ENCODE assay signal across 25 mouse cellular contexts in genomic region chr9:35128564-35128963, GRCm38 (mm10). TPM values are rescaled to one million over a fixed set of nuclear protein-coding genes. Genes with fewer than 3 reads are reported as not detected.
DNase-seq lines count a peak whose midpoint lies in the region; ATAC-seq and TF ChIP-seq lines count a peak whose summit lies in the region.
"Had no signal": no experiment of that assay in that cellular context is flagged by ENCODE, and none has a peak within 500 bp of the region (broad histone marks: within the 10 kb centered on the region; RNA-seq: fewer than 3 reads in every experiment).

No protein-coding gene starts in this region.

- no peak for ATAC-seq in heart, postnatal 0 days (ENCODE audit: insufficient read depth, low read depth)
- ATAC-seq in lung, postnatal 0 days, result peak; percentile 49
- no peak for ATAC-seq in intestine, postnatal 0 days
- ATAC-seq in liver, postnatal 0 days, result no peak
- ATAC-seq: CD4-positive, CD25-positive, alpha-beta regulatory T cell, adult 4 months; inflammation-experienced regulatory T-cells, adult 6 months; midbrain, embryonic 13.5 days had no signal

- H3K36me3 ChIP-seq in heart, postnatal 0 days (replicated peaks; ENCODE audit: control insufficient read depth, insufficient read depth, low read length), result peaks cover 22% of the 10 kb centered on the region
- H3K36me3 ChIP-seq in lung, postnatal 0 days (ENCODE audit: insufficient read depth, low read length), result no peaks in the 10 kb centered on the region; the same call in 1 of the 2 replicates
- peaks cover 11% of the 10 kb centered on the region; the same call in 1 of the 2 replicates for H3K36me3 ChIP-seq in intestine, postnatal 0 days (ENCODE audit: control insufficient read depth, insufficient read depth)
- H3K36me3 ChIP-seq in liver, postnatal 0 days (replicated peaks; ENCODE audit: insufficient read depth, low read length), result peaks cover 29% of the 10 kb centered on the region
- H3K36me3 ChIP-seq: stomach, embryonic 15.5 days had no signal

- TF ChIP-seq CTCF in heart, postnatal 0 days (IDR thresholded peaks at IDR 0.05; ENCODE audit: low read depth), result no peak
- TF ChIP-seq CTCF in lung, postnatal 0 days (IDR thresholded peaks at IDR 0.05), result no peak
- no peak for TF ChIP-seq CTCF in intestine, postnatal 0 days (IDR thresholded peaks at IDR 0.05; ENCODE audit: low read depth)
- TF ChIP-seq CTCF in liver, postnatal 0 days (IDR thresholded peaks at IDR 0.05; ENCODE audit: low read depth), result no peak

- no peak overlapping the region for H3K4me2 ChIP-seq in heart, postnatal 0 days (ENCODE audit: low read depth, low read length)
- peak overlapping the region; percentile 37; the same call in 1 of the 2 replicates for H3K4me2 ChIP-seq in lung, postnatal 0 days (replicated peaks; ENCODE audit: low read depth, low read length)
- peak overlapping the region; percentile 9 for H3K4me2 ChIP-seq in intestine, postnatal 0 days (replicated peaks; ENCODE audit: low read depth)
- peak overlapping the region; percentile 50 for H3K4me2 ChIP-seq in liver, postnatal 0 days (ENCODE audit: low read depth, low read length)
- H3K4me2 ChIP-seq: forebrain, embryonic 12.5 days; heart, embryonic 12.5 days; hindbrain, embryonic 15.5 days; limb, embryonic 13.5 days; midbrain, embryonic 13.5 days; neural tube, embryonic 13.5 days; stomach, embryonic 15.5 days had no signal

- peaks cover 17% of the 10 kb centered on the region for H3K4me1 ChIP-seq in heart, postnatal 0 days (ENCODE audit: control insufficient read depth, insufficient read depth)
- peaks cover 28% of the 10 kb centered on the region; the same call in 1 of the 2 replicates for H3K4me1 ChIP-seq in lung, postnatal 0 days (ENCODE audit: insufficient read depth, low read depth, low read length)
- H3K4me1 ChIP-seq in intestine, postnatal 0 days (replicated peaks; ENCODE audit: control insufficient read depth, insufficient read depth, low read length), result 0 out of 2 replicates have a peak, but pooled peaks cover 11% of the 10 kb centered on the region
- H3K4me1 ChIP-seq in liver, postnatal 0 days (ENCODE audit: insufficient read depth), result peaks cover 48% of the 10 kb centered on the region
- H3K4me1 ChIP-seq: forebrain, embryonic 12.5 days; hindbrain, embryonic 15.5 days; midbrain, embryonic 13.5 days; neural tube, embryonic 13.5 days; stomach, embryonic 15.5 days had no signal

- TF ChIP-seq EP300 in heart, postnatal 0 days (IDR thresholded peaks at IDR 0.05; ENCODE audit: low read depth), result no peak
- no peak for TF ChIP-seq EP300 in lung, postnatal 0 days (IDR thresholded peaks at IDR 0.05)
- no peak for TF ChIP-seq EP300 in liver, postnatal 0 days (IDR thresholded peaks at IDR 0.05; ENCODE audit: low read depth)

- H3K27me3 ChIP-seq in heart, postnatal 0 days (ENCODE audit: control insufficient read depth, insufficient read depth, low read length), result no peaks in the 10 kb centered on the region
- H3K27me3 ChIP-seq in lung, postnatal 0 days (replicated peaks; ENCODE audit: insufficient read depth, low read length), result no peaks in the 10 kb centered on the region
- no peaks in the 10 kb centered on the region for H3K27me3 ChIP-seq in intestine, postnatal 0 days (replicated peaks; ENCODE audit: control insufficient read depth, insufficient read depth, low read length)
- no peaks in the 10 kb centered on the region for H3K27me3 ChIP-seq in liver, postnatal 0 days (ENCODE audit: insufficient read depth, low read length)
- H3K27me3 ChIP-seq: forebrain, embryonic 12.5 days; heart, embryonic 12.5 days; hindbrain, embryonic 15.5 days; limb, embryonic 13.5 days; midbrain, embryonic 13.5 days; neural tube, embryonic 13.5 days; stomach, embryonic 15.5 days had no signal

- H3K27ac ChIP-seq in heart, postnatal 0 days (ENCODE audit: low read depth), result peak overlapping the region; percentile 32
- peak overlapping the region; percentile 72 for H3K27ac ChIP-seq in lung, postnatal 0 days (ENCODE audit: low read length)
- H3K27ac ChIP-seq in intestine, postnatal 0 days (ENCODE audit: low read depth, low read length), result peak overlapping the region; percentile 63
- peak overlapping the region; percentile 92 for H3K27ac ChIP-seq in liver, postnatal 0 days (ENCODE audit: low read depth)
- H3K27ac ChIP-seq: forebrain, embryonic 12.5 days; hindbrain, embryonic 10.5 days; hindbrain, embryonic 15.5 days; left cerebral cortex, adult 2 months; limb, embryonic 13.5 days; macrophage; midbrain, embryonic 13.5 days; neural tube, embryonic 13.5 days; stomach, embryonic 15.5 days had no signal

- no peaks in the 10 kb centered on the region for H3K9me3 ChIP-seq in heart, postnatal 0 days (replicated peaks; ENCODE audit: control insufficient read depth, low read length)
- H3K9me3 ChIP-seq in lung, postnatal 0 days (ENCODE audit: low read length), result no peaks in the 10 kb centered on the region
- H3K9me3 ChIP-seq in intestine, postnatal 0 days (ENCODE audit: control insufficient read depth), result no peaks in the 10 kb centered on the region
- H3K9me3 ChIP-seq in liver, postnatal 0 days (ENCODE audit: low read length), result no peaks in the 10 kb centered on the region
- H3K9me3 ChIP-seq: forebrain, embryonic 12.5 days; heart, embryonic 12.5 days; hindbrain, embryonic 10.5 days; hindbrain, embryonic 15.5 days; limb, embryonic 13.5 days; midbrain, embryonic 13.5 days; neural tube, embryonic 13.5 days; stomach, embryonic 15.5 days had no signal

- WGBS in heart, postnatal 0 days, result 72% methylated on average over 3 of the region's 3 CpGs
- 51% methylated on average over 3 of the region's 3 CpGs for WGBS in lung, postnatal 0 days
- WGBS in intestine, postnatal 0 days, result 87% methylated on average over 3 of the region's 3 CpGs
- WGBS in liver, postnatal 0 days (ENCODE audit: insufficient replicate concordance), result 75% methylated on average over 3 of the region's 3 CpGs

- no peak for DNase-seq in heart, postnatal 0 days (ENCODE audit: low spot score)
- DNase-seq in heart, adult 9 months (ENCODE audit: low spot score in 2 of 2), result no peak
- DNase-seq in lung, postnatal 0 days (ENCODE audit: low spot score), result peak; percentile 70
- no peak for DNase-seq in lung, postnatal 10 days
- no peak for DNase-seq in liver, postnatal 0 days
- DNase-seq in kidney, adult 11 months, result no peak
- DNase-seq: adrenal gland, postnatal 25 days; cerebellum, adult 2 months; cerebellum, postnatal 14 days; gastrocnemius, postnatal 14 days; right cerebral cortex, postnatal 4 days had no signal

- H3K4me3 ChIP-seq in heart, postnatal 0 days (ENCODE audit: low read depth, low read length), result no peak overlapping the region
- no peak overlapping the region for H3K4me3 ChIP-seq in lung, postnatal 0 days (ENCODE audit: low read depth, low read length)
- H3K4me3 ChIP-seq in intestine, postnatal 0 days (ENCODE audit: low read depth, low read length), result no peak overlapping the region
- no peak overlapping the region for H3K4me3 ChIP-seq in liver, postnatal 0 days (ENCODE audit: low read depth, low read length)
- H3K4me3 ChIP-seq: erythroblast, embryonic 14.5 days; forebrain, embryonic 12.5 days; heart, embryonic 12.5 days; hindbrain, embryonic 10.5 days; hindbrain, embryonic 15.5 days; left cerebral cortex, adult 2 months; limb, embryonic 13.5 days; midbrain, embryonic 13.5 days; neural tube, embryonic 13.5 days; stomach, embryonic 15.5 days had no signal

- H3K9ac ChIP-seq in heart, postnatal 0 days (replicated peaks; ENCODE audit: low read depth, low read length), result no peak overlapping the region
- H3K9ac ChIP-seq in lung, postnatal 0 days (replicated peaks; ENCODE audit: low read depth), result no peak overlapping the region
- no peak overlapping the region for H3K9ac ChIP-seq in intestine, postnatal 0 days (ENCODE audit: low read depth, low read length)
- H3K9ac ChIP-seq in liver, postnatal 0 days (replicated peaks), result no peak overlapping the region; the same call in 1 of the 2 replicates
- H3K9ac ChIP-seq: forebrain, embryonic 12.5 days; heart, embryonic 12.5 days; hindbrain, embryonic 15.5 days; limb, embryonic 13.5 days; midbrain, embryonic 13.5 days; neural tube, embryonic 13.5 days; stomach, embryonic 15.5 days had no signal

RNA-seq across cellular contexts. Expression of gene St3gal4, which starts 9.5 kb away (rescaled TPM):
- total RNA-seq in heart, postnatal 0 days (2014; rRNA removed; ENCODE audit: low replicate concordance), result 37.2 and 37.6 TPM in 2 replicates
- polyA plus RNA-seq in heart, postnatal 0 days (2015; fragmentation: Nextera tagmentation; extraction: Ambion mirVana), result 24.8 and 25.2 TPM in 2 replicates
- 50.0 and 55.7 TPM in 2 replicates for polyA plus RNA-seq in lung, postnatal 0 days (2015; fragmentation: Nextera tagmentation; extraction: Ambion mirVana)
- 242 and 257 TPM in 2 replicates for polyA plus RNA-seq in intestine, postnatal 0 days (2015; fragmentation: Nextera tagmentation; extraction: Ambion mirVana)
- polyA plus RNA-seq in liver, postnatal 0 days (2015; fragmentation: Nextera tagmentation; extraction: Ambion mirVana), result 23.6 and 26.5 TPM in 2 replicates

RNA-seq across cellular contexts. Expression of gene Dcps, which starts 47.3 kb away (rescaled TPM):
- total RNA-seq in heart, postnatal 0 days (2014; rRNA removed; ENCODE audit: low replicate concordance), result 36.4 and 54.8 TPM in 2 replicates
- polyA plus RNA-seq in heart, postnatal 0 days (2015; fragmentation: Nextera tagmentation; extraction: Ambion mirVana), result 34.9 and 37.9 TPM in 2 replicates
- polyA plus RNA-seq in lung, postnatal 0 days (2015; fragmentation: Nextera tagmentation; extraction: Ambion mirVana), result 39.4 and 44.4 TPM in 2 replicates
- 25.7 and 26.1 TPM in 2 replicates for polyA plus RNA-seq in intestine, postnatal 0 days (2015; fragmentation: Nextera tagmentation; extraction: Ambion mirVana)
- 23.7 and 23.9 TPM in 2 replicates for polyA plus RNA-seq in liver, postnatal 0 days (2015; fragmentation: Nextera tagmentation; extraction: Ambion mirVana)

Comparison
In these comparisons a context has a peak if more than half of its experiments do, and no peak if none do; other contexts are left out.
1. H3K27ac ChIP-seq: peak in every context shown above with its lines; median percentile 92 in liver, postnatal 0 days; 72 in lung, postnatal 0 days; 63 in intestine, postnatal 0 days; 32 in heart, postnatal 0 days.